Mouse (Mus musculus) yolk sac, embryonic 10.5 days (tissue): ENCODE data around the gene Bphl.

Source experiments
- DNase-seq: peaks from one replicate; pipeline ENCODE4 v3.0.0-alpha.2; 2017; ENCODE audit warnings: low spot score

The Bphl gene

DNA sequence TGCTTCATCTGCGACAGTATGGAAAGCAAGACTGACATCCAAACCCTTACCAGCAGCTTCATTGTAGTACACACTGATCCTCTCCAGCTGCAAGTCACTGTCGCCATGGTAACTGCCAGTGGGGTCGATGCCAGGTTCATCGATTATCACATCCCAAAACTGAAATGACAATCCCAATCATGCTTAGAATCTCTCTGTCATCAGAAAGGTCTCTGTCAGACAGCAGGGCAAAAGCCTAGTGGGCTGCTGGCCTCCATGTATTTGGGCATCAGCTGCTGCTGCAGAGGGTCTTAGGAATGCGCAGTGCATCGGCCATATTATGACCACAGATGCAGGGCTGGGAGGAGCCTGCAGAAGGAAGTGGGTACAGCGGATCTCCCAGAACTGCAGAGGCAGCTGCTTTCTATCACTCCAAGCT, 51.5 kb downstream of the Bphl start:
- DNase-seq: no peak

DNA sequence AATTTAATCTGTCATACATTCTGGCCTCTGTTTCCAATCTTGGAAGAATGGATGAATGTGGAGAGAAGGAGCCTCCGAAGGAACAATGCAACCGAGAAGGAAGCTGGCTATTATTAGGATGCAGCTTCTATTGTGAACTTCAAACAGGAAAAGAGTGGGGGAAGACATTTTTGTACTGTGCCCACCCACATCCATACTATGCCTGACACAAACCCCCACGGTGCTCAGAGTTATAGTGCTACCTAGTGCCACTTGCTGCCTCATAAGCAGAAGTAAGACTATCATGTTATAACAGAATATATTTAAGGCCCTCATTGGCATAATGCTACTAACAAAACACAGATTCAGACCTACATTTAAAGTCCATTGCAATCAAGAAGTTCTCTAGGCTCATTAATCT, 52.0 kb downstream of the Bphl start:
- DNase-seq: no peak

DNA sequence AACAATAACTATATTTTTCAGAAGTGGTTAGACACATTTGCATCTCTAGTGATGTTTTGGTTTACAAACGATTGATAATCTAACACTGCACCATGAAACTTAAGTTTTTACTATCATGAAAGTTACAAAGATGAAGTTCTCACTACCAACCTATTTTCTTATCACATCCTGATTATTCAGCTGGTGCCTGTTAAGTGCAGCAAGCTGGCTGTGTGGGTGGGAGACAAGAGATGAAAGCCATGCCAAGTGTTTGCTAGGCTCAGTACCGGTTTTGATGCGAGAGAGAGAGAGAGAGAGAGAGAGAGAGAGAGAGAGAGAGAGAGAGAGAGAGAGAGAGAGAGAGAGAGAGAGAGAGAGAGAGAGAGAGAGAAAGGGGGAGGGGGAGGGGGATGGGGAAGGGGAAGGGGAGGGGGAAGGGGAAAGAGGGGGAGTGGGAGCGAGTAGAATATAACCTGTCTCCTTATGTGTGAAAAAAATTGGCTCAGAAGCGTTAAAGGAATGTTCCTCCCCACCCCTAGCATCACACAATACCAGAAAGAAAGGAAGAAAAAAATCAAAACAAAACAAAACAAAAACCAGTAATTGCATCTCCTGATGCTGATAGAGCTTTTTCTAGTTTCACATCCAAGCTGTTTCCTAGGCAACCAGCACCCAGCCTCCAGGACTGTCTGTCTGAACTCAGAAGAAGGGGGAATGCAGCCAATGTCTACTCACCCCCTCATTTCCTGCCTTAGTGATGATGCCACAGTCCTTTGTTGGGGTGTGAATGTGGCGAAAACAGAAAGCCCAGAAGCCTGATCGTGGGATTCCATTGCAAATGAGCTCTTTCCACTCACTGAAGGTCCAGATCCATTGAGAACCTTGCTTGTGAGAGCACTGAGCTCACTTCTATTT, 58.4 kb downstream of the Bphl start:
- no peak for DNase-seq

DNA sequence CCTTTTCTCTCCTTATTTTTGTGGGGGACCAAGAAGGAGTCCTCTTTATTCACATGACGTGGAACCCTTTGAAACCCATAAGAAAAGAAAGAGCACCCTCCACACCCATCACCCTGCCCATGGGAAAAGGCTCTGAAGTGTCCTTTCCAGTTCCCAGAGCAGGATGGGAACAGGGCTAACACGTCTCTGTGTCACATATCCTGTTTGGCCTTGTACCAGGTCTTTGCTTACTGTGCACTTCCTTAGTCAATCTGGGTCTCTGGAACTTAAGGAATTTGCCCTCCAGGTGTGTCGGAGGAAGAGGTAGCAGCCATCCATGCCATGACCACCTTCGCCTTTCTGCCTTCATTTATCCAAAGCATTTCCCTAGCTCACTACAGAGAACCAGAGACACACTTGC, 59.1 kb downstream of the Bphl start:
- DNase-seq: no peak

DNA sequence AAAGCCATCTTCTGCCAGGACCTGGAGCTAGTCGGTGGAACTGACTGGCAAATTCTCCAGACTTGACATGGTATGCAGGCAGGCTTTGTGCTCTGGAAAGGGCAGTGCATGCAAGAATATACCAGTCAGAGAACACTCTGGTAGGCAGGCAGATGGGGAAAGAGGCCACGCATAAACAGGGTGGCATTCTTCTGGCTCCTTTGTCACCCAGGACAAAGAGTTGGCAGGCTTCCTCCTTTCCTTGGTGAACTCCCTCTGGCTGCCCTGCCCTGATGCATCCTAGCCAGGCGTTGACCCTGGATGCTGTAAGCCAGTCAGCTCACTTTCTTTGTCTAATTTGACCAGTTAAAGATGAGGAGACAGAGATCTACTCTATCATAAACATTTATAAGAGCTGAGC, 59.7 kb downstream of the Bphl start:
- no peak for DNase-seq

DNA sequence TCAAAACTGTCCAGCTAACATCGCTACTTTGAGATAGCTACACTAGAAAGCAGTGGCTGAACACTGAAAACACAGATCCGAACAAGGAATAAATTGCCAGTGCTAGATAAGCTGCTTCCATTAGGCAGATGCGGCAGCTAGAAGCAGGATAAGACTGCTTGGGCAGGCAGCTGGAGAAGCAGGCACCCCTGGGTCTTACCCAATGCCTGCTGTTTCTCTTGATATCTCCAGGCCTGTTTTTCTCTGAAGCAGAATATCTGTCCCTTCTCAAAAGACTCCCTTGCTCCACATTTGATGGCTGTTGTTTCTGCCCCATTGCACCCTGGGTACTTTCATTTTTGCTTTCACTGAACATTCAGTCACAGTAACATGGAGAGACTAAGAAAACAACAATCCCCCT, 63.3 kb downstream of the Bphl start:
- no peak for DNase-seq

DNA sequence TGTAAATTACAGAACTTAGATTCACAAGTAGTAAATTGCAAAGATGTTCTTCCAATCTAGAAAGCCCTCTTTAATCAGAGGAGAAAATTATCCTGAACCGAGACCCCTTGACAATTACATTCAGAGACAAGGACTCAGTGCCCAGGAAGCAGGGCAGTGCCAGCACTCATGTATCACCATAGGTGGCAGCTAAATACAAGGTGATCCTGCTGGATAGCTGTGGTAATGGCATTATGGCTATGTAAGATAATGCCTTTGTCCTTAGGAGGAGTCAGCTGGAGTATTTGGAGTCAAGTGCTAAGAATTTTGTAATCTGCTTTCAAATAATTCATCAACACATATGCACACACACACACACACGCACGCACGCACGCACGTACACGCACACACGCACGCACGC, 63.9 kb downstream of the Bphl start:
- no peak for DNase-seq

DNA sequence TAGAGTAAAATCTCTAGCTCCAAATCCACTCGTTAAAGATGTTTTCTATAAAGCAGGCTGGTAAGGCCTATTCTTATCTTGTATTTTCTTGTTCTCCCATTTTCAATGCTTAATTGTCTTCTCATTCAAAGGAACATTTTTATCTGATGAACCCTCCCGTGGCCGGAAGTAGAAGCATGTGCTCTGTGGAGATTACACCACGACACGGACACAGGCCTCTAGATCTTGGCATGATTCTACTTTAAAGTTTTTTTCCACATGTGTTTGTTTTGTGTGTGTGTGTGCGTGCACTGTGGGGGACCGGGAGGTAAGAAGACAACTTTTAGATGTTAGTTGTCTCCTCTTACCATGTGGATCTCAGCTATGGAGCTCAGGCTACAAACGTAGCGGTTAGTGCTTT, 64.5 kb downstream of the Bphl start:
- no peak for DNase-seq

DNA sequence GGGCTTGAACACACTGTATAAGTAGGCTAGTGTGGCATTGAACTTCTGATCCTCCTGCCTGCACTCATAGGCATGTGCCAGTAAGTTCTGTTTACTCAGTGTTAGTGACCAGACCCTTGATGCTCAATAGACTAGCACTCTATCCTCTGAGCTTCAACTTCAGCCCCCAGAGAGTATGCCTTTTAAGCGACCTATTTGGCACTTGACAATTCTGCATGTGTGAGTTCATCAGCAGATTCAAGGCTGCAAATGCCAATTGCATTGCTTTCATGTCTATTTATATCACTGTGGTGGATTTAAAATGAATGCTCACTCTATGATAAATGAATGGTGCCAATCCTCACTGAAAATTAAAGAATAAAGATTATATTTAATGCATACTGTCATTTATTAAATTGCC, 68.0 kb downstream of the Bphl start:
- DNase-seq: no peak

DNA sequence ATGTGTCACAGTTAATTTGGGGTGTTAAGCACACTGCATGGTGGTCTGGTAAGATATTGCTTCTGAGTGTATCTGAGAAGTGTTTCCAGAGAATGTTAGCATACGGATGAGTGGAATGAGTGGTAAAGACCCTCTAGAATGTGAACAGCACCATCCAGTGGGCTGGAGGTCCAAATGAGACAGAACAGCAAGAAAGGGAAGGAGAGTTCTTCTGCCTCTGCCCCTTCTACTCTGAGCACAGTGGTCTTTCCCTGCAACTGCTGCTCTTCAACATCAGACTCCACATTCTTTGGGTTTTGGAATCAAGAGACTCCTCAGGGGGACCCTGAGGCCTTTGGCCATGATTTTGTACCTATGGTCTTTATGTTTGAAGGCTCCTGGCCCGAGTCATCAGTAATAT, 68.9 kb downstream of the Bphl start:
- no peak for DNase-seq

DNA sequence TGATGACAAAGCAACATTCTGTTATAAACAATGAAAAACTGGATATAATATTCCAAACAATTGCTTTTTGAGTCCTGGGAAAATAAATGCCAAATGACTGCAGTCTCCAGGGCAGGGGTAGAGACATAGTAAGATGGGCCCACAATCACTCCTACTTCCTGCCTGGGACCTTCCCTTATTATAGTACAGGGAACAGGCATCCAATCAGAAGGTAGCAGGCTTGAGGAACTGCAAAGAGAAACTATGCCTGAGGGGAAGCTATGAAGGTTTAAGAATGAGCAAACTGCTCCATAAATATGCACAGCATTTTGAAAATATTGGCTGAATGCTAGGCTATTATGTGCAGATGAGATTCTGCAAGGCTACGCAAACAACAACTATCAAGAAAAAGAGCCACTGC, 69.6 kb downstream of the Bphl start:
- no peak for DNase-seq

DNA sequence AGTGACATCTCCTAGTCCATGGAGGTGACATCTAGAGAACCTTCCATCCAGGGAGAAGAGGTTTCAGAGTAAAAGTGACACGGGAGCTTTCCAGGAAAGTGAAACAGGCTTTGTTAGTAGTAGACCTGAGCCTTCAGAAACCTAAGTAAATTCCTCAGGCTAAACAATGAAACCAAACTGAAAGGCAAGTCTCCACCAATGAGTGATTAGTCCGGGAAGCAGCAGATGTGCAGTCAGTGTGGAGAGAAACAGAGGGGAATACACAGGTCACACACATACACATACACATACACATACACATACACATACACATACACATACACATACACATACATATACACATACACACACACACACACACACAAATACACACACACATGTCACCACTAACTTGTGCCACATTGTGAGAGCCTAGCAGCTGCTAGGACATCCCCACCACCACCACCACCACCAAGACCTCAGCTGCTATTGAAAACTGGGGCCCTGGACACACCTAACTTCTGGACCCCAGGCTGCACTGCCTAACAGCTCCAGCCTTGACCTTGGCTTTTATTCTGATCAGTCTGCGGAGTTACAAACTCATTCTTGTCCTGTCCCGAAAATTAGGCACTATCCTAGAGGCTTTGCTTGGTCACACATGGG, 71.8 kb downstream of the Bphl start:
- no peak for DNase-seq

DNA sequence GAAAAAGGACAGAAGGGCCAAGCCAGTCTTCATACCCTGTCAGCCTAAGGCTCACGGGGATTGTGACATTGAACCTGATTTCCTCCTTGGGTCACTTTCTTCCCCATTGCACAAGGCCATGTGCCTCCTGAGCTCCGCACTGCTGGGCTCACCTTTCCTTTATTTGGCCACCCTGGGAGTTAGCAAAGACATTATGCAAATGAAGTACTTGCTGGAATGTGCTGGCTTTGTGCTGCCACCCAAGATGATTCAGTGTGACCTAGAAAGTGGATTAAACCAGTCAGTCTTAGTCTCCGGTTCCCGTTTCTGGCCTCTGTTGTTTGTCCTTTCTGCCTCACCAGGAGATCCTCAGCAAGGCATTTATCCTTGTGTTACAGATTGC, 72.3 kb downstream of the Bphl start:
- DNase-seq: no peak

DNA sequence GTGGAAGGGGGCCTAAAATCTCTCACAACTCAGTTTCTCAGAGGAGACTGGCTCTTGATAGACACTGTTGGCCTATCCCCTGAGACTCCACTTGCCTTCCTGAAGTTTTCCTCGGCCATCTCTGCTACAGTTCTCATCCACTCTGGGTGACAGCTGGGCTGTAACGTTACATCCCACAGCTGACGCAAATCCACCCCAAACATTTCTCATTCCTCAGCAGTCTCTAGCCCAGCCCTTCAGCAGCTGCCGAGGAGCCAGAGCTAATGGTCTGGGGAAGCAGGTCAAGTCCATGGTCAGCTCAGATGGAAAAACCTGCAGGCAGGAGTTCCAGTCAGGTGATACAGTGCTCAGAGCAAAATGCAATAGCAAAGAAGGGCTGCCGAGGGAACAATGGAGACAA, 73.6 kb downstream of the Bphl start:
- DNase-seq: no peak

DNA sequence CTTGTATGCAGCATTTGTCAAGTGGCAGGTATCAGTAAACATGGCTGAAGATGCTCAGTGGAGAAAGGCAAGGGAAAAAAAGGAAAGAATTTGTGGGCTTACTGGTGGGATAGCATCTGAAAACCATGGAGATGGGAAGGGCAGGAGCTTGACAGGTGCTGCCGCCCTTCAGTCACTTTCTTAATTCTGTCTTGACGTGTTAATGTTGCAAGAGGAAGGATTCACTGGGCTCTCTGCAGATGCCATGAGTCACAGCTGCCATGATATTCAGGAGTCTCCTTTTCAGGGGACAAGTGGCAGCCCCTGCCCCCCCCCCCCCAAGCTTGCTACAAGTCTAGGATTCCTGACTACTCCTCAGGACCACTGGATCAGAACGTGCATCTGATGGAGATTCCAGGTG, 74.5 kb downstream of the Bphl start:
- no peak for DNase-seq

DNA sequence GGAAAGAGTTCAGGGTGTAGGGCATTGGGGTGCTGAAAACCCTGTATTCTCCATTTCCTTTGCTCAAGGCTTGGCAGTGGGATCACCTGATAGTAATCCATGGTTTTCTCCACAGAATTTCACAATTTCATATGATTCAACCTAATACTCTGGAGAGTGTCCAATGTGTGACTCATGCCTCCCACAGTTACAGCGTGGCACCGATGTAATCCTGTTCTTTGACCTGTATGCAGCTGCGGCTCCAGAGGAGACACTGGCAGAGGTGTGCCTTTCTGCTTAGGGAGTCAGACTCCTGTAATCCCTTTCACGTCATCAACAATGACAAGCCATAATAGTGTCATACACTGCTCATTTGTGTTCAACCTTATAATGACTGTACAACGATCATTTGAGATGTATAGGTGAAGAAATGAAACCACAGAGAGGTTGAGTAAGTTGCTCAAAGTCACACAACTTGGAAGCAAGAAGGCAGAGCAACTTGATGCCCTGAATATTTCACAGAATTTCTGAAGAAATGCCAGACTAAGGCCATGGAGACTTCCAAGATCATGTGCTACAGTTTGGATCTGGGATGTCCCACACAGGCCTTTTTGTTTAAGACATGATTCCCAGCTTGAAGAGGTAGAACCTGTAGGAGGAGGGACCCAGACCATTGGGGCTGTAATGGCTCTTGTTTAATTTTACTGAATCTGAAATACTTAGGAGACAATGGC, 75.1 kb downstream of the Bphl start:
- no peak for DNase-seq

DNA sequence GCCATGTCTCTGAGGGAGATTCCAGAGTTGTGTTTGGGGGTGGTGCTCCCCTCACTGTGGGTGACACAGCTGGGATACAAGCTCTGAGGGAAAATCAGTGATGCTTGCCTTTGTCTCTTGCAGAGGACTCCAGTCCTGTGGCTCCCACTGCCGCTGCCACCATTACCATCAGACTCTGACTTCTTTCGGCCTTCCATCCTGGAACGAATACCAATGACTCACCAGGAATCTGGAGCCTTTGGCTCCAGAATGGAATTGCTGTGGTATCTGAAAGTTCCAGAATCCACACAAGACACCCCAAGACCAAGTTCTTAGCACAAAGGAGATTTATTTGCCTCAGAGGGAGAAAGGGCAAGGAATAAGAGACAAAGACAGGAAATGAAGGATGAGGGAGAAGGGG, 75.7 kb downstream of the Bphl start:
- no peak for DNase-seq

DNA sequence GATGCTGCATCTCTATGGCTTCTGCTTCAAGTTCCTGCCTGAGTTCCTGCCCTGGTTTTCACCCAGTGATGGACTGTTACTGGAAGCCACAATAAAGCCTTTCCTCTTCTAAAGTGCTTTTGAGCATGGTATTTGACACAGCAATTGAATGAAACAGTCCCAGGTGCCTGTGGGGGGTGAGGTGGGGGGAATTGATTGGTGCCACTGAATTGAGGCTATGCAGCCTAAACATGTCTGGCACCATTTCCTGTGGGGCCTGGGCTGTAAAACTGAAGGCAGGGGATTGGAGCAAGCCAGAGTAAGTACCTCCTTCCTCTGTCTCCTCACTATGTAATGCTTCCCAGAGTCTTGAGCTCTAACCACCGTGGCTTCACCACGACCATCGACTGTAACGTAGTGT, 77.3 kb downstream of the Bphl start:
- DNase-seq: no peak

DNA sequence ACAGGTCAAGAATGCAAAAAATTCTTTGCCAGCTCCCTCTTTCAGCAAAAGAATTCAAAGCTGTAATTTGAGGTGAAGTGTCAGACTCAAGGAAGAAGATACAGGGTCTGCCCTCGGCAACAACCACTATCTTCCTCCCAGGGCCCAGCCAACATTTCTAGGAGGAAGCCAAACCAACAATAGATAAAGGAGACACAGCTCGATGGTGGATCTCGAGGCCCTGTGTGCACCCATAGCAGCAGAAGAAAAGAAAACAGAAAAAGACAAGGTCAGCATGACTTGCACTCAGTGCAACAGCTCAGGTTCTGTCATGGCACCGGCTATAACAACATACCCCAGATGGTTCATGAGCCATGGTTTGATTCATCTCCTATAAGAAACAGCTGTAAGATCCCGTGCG, 79.1 kb downstream of the Bphl start:
- no peak for DNase-seq

DNA sequence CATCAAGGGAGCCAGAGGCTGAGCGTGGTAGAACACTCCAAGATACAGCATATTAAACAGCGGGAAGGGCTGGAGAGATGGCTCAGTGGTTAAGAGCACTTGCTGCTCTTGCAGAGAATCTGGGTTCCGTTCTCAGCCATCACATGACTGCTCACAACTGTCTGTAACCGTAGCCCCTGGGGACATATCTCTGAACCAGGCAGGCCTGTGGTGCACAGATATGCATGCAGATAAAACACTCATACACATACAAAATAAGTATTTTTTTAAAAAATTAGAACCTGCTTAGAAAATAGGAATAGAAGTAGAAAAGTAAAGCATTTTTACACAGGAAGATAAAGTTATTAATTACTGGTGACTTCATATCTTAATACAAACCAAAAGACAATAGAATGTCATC, 81.4 kb downstream of the Bphl start:
- no peak for DNase-seq

DNA sequence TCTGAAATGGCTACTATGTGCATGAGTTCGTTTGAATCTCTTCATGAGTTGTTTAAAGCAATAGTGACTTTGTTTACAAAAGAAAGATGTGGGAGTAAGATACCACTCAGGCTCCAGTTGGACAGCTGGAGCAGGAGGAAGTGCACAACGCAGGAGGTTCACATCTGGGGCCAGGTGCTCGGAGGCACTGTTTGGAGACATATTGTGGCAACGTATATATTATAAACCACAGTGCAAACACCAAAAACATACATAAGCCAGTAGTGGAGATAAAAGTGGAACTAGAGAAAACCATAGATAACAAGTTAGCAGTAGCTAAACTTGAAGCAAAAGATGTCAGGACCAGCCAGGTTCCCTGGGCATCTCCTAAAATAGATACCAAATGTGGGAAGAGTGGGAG, 82.0 kb downstream of the Bphl start:
- no peak for DNase-seq

DNA sequence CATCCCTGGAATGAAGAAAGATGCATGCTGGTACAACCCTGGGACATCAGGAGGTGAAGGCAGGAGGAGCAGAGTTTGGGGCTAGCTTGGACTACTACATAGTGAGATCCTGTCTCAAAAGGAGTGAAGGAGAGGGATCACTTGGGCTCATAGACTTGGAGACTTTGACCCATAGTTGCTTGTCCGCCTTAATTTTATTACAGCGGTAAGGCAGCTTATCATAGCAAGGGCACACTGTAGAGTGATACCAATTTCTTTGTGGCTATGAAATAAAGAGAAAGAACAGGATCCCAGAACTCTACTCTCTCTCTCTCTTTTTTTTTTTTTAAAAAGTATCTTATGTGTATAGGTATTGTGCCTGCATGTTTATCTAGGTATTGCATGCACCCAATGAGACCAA, 83.1 kb downstream of the Bphl start:
- DNase-seq: no peak
